Mouse (Mus musculus) liver, embryonic 15.5 days (tissue): ENCODE results near the gene Lrrc59. TPM values are rescaled to one million over a fixed set of nuclear protein-coding genes. Genes with fewer than 3 reads are reported as not detected.
"Not testable (repeated sequence)": the region's sequence is repeated elsewhere in the genome, so short reads cannot be mapped to it uniquely, and the experiment has no call there.

Source experiments
- ATAC-seq: fragments of 200-750 bp; cut with Nextera tagmentation; 2 replicates; pipeline ENCODE4 v1.8.0; 2017; ENCODE audit warnings: moderate number of reproducible peaks, mild to moderate bottlenecking, moderate library complexity; ENCODE audit not compliant: insufficient read depth
- H3K27ac ChIP-seq: fragments of 300-500 bp; sonication (generic); replicated peaks from 2 replicates; pipeline ENCODE4 v1.5.1; 2015; ENCODE audit warnings: mild to moderate bottlenecking, inconsistent platforms
- H3K27me3 ChIP-seq: fragments of 300-500 bp; sonication (generic); 2 replicates; pipeline ENCODE4 v1.6.1; 2015; ENCODE audit warnings: mild to moderate bottlenecking, inconsistent platforms
- H3K36me3 ChIP-seq: fragments of 300-500 bp; sonication (generic); replicated peaks from 2 replicates; pipeline ENCODE4 v1.6.1; 2015; ENCODE audit warnings: moderate library complexity, mild to moderate bottlenecking, inconsistent platforms
- H3K4me1 ChIP-seq: fragments of 300-500 bp; sonication (generic); replicated peaks from 2 replicates; pipeline ENCODE4 v1.6.1; 2015; ENCODE audit warnings: inconsistent platforms
- H3K4me2 ChIP-seq: fragments of 300-500 bp; sonication (generic); 2 replicates; pipeline ENCODE4 v1.6.1; 2015; ENCODE audit warnings: moderate library complexity, mild to moderate bottlenecking, inconsistent platforms
- H3K4me3 ChIP-seq: fragments of 300-500 bp; sonication (generic); replicated peaks from 2 replicates; pipeline ENCODE4 v1.5.1; 2015; ENCODE audit warnings: mild to moderate bottlenecking, inconsistent platforms
- H3K9ac ChIP-seq: fragments of 300-500 bp; sonication (generic); 2 replicates; pipeline ENCODE4 v1.6.1; 2015; ENCODE audit warnings: moderate library complexity, mild to moderate bottlenecking, inconsistent platforms
- H3K9me3 ChIP-seq: fragments of 300-500 bp; sonication (generic); replicated peaks from 2 replicates; pipeline ENCODE4 v1.6.1; 2016; ENCODE audit warnings: inconsistent platforms
- WGBS: fragments of 180-500 bp; shearing (Covaris S2); methylation state at CpG from one replicate; pipeline ENCODE4 v1.1.7; 2015; ENCODE audit warnings: mixed read lengths; ENCODE audit not compliant: insufficient replicate concordance; 5-methylcytosine and 5-hydroxymethylcytosine counted together
- polyA plus RNA-seq: library from polyadenylated mRNA; unstranded; fragments of >200 nt; fragmentation: Nextera tagmentation; extraction: Ambion mirVana; gene quantifications from 2 replicates; pipeline ENCODE4 v1.2.1, GENCODE M21; 2015

The Lrrc59 gene
- polyA plus RNA-seq, 1 experiment from 2014 or later, result 91.3 TPM

DNA sequence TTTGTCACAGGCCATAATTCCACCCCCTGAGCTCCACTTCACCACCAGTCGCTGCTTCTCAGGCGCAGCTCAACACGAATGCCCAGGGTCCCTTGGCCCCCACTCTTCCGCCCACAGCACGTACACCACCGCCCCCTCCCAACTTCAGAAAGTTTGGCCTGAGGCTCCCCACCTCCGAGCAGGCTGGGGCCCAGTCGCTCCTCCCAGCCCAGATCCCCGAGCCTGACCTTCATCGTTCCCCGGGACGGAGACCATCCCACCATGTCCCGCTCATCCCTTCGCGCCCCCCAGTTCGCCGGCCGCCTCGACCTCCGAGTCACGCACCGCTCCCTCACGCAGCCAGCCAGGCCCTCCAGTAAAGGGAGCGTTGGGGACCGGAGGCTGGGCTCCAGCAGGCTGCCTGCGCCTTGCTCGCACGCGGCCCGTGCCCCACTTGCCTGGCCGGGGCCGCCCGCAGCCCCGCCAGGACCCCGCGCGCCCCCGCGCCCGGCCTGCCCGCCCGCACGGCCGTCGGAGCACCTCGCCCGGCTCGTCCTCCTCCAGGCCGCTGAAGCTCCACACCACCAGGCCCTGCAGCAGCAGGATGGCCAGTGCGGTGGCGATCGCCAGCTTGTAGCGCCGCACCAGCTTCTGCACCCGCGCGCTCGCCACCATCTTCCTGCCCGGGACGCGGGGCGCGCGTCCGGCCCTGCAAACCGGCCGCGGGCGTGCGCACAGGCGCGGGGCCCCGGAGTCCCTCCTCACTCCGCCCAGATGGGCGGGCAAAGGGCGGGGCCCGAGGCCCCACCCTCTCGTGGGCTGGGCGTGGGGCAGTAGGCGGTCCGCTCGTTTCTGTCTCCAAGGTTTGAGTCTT is 47.4 kb downstream of the Lrrc59 start, which contains the start of gene Xylt2:
TSS of gene Xylt2 (minus strand) at position 762 of the 853 bp plus-strand sequence.
- WGBS, result under 1% methylated on average over 81 of the region's 82 CpGs
- H3K9ac ChIP-seq, result peak within 1 kb of the TSS; percentile 87
- peak within 1 kb of the TSS; percentile 88 for H3K4me2 ChIP-seq
- no peaks in the 10 kb centered on the region for H3K36me3 ChIP-seq
- H3K27ac ChIP-seq, result peak within 1 kb of the TSS; percentile 48
- peak; percentile 92 for ATAC-seq
- no peaks in the 10 kb centered on the region for H3K27me3 ChIP-seq
- H3K9me3 ChIP-seq, result 0 out of 2 replicates have a peak, but pooled peaks cover 3% of the 10 kb centered on the region
- peak within 1 kb of the TSS; percentile 83 for H3K4me3 ChIP-seq
- peaks cover 19% of the 10 kb centered on the region for H3K4me1 ChIP-seq

GRCm38 (mm10) chr11:94677607-94678145 is 48.1 kb downstream of the Lrrc59 start:
- H3K4me1 ChIP-seq, result peaks cover 19% of the 10 kb centered on the region
- no peak for ATAC-seq
- H3K36me3 ChIP-seq, result no peaks in the 10 kb centered on the region
- H3K9ac ChIP-seq, result 0 out of 2 replicates have a peak overlapping the region, but pooled peaks have one; percentile 2
- H3K4me2 ChIP-seq, result peak overlapping the region; percentile 88
- H3K4me3 ChIP-seq, result peak overlapping the region; percentile 83
- no peak overlapping the region for H3K27ac ChIP-seq
- 29% methylated on average over 15 of the region's 15 CpGs for WGBS
- H3K27me3 ChIP-seq, result no peaks in the 10 kb centered on the region
- 0 out of 2 replicates have a peak, but pooled peaks cover 3% of the 10 kb centered on the region for H3K9me3 ChIP-seq

GRCm38 (mm10) chr11:94680639-94681038 is 51.1 kb downstream of the Lrrc59 start:
- H3K9me3 ChIP-seq, result 0 out of 2 replicates have a peak, but pooled peaks cover 3% of the 10 kb centered on the region
- no peak for ATAC-seq
- H3K27ac ChIP-seq, result no peak overlapping the region
- no peak overlapping the region for H3K4me3 ChIP-seq
- H3K9ac ChIP-seq, result no peak overlapping the region
- H3K36me3 ChIP-seq, result no peaks in the 10 kb centered on the region
- H3K4me2 ChIP-seq, result no peak overlapping the region
- peaks cover 19% of the 10 kb centered on the region for H3K4me1 ChIP-seq
- H3K27me3 ChIP-seq, result no peaks in the 10 kb centered on the region

DNA sequence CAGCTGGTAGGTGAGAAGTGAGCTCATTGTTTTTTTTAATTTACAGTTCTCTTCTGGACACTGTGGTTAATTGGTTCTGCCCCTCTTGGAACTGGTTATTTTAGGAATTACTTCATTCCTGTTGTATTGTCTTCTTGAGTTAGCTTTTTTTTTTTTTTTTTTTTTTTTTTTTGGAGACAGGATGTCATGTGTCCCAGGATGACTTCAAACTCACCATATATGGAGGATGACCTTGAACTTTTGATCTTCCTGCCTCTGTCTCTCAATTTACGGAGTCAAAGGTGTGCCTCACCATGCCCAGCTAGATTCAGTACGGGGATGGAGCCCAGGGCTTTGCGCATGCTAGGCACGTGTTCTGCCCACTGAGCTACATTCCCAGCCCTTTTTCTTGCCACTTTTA is 52.1 kb downstream of the Lrrc59 start:
- no peak overlapping the region for H3K4me2 ChIP-seq
- H3K27ac ChIP-seq, result no peak overlapping the region
- WGBS, result 63% methylated on average over 4 of the region's 4 CpGs
- H3K9ac ChIP-seq, result no peak overlapping the region
- H3K4me3 ChIP-seq, result no peak overlapping the region
- H3K27me3 ChIP-seq, result no peaks in the 10 kb centered on the region
- peaks cover 12% of the 10 kb centered on the region for H3K4me1 ChIP-seq
- ATAC-seq, result no peak
- 0 out of 2 replicates have a peak, but pooled peaks cover 3% of the 10 kb centered on the region for H3K9me3 ChIP-seq
- no peaks in the 10 kb centered on the region for H3K36me3 ChIP-seq

- no peak for ATAC-seq
- Histone ChIP-seq H3K4me1 (peaks cover 4% of the 10 kb centered on the region), H3K27me3 (no peaks in the 10 kb centered on the region), H3K9ac (no peak overlapping the region), H3K4me3 (no peak overlapping the region), H3K27ac (no peak overlapping the region), H3K36me3 (no peaks in the 10 kb centered on the region), H3K4me2 (no peak overlapping the region), H3K9me3 (0 out of 2 replicates have a peak, but pooled peaks cover 3% of the 10 kb centered on the region)
- 72% methylated on average over 7 of the region's 7 CpGs for WGBS
Measured at GRCm38 (mm10) chr11:94682427-94682826, 52.9 kb downstream of the Lrrc59 start.

GRCm38 (mm10) chr11:94687178-94687577 is 57.6 kb downstream of the Lrrc59 start:
- no peak overlapping the region for H3K4me3 ChIP-seq
- WGBS, result 16% methylated on average over 6 of the region's 6 CpGs
- no peak overlapping the region for H3K4me2 ChIP-seq

DNA sequence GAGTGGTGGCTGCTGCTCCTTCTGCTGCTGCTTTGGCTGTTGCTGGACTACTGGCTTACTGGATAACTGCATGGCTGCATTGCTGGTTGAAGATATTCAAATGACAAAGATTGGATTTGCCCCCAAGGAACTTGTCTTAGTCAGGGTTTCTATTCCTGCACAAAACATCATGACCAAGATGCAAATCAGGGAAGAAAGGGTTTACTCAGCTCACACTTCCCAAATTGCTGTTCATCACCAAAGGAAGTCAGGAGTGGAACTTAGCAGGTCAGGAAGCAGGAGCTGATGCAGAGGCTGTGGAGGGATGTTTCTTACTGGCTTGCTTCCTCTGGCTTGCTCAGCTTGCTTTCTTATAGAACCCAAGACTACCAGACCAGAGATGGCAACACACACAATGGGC is 62.9 kb downstream of the Lrrc59 start:
- H3K36me3 ChIP-seq, H3K4me3 ChIP-seq, H3K27me3 ChIP-seq, H3K9ac ChIP-seq, H3K4me1 ChIP-seq, H3K9me3 ChIP-seq, H3K4me2 ChIP-seq, ATAC-seq, H3K27ac ChIP-seq: not testable (repeated sequence)

More at GRCm38 (mm10) chr11:94687178-94687577, 57.6 kb downstream of the Lrrc59 start:
- H3K27ac ChIP-seq, result no peak overlapping the region
- no peaks in the 10 kb centered on the region for H3K36me3 ChIP-seq
- H3K9ac ChIP-seq, result no peak overlapping the region
- no peaks in the 10 kb centered on the region for H3K27me3 ChIP-seq
- ATAC-seq, result no peak
- H3K9me3 ChIP-seq, result no peaks in the 10 kb centered on the region
- H3K4me1 ChIP-seq, result no peaks in the 10 kb centered on the region

Other genes with a start within 250 kb of the Lrrc59 start
- 8.4 TPM in 2 replicates for gene Abcc3, start 236.8 kb upstream of the Lrrc59 start, polyA plus RNA-seq
- gene Cacna1g, start 155.6 kb upstream of the Lrrc59 start, polyA plus RNA-seq, result 2.3 and 2.7 TPM in 2 replicates
- gene Spata20, start 143.6 kb upstream of the Lrrc59 start, polyA plus RNA-seq, result not detected in 2 replicates
- gene Epn3, start 129.8 kb upstream of the Lrrc59 start, polyA plus RNA-seq, result 0.09 and 0.15 TPM in 2 replicates
- 0.09 TPM in 1 of 2 replicates, not detected in the other for gene Mycbpap, start 108.0 kb upstream of the Lrrc59 start, polyA plus RNA-seq
- 1.0 and 1.1 TPM in 2 replicates for gene Rsad1, start 80.5 kb upstream of the Lrrc59 start, polyA plus RNA-seq
- 0.22 and 0.38 TPM in 2 replicates for gene Chad, start 64.7 kb upstream of the Lrrc59 start, polyA plus RNA-seq
- 1.3 and 1.4 TPM in 2 replicates for gene Acsf2, start 27.9 kb upstream of the Lrrc59 start, polyA plus RNA-seq
- gene Mrpl27, start 24.0 kb downstream of the Lrrc59 start, polyA plus RNA-seq, result 54.7 and 59.9 TPM in 2 replicates
- 11.0 and 13.6 TPM in 2 replicates for gene Eme1, start 24.2 kb downstream of the Lrrc59 start, polyA plus RNA-seq
- gene Xylt2, start 47.7 kb downstream of the Lrrc59 start, polyA plus RNA-seq, result 2.8 and 3.7 TPM in 2 replicates
- not detected in 2 replicates for gene Gm11541, start 74.7 kb downstream of the Lrrc59 start, polyA plus RNA-seq
- gene Cdc34b, start 112.0 kb downstream of the Lrrc59 start, polyA plus RNA-seq, result not detected in 2 replicates
- not detected in 2 replicates for gene Tmem92, start 152.9 kb downstream of the Lrrc59 start, polyA plus RNA-seq